Mouse (Mus musculus) common myeloid progenitor, adult 5-6 weeks (primary cell): ENCODE results near the gene Amer2. TPM values are rescaled to one million over a fixed set of nuclear protein-coding genes. Genes with fewer than 3 reads are reported as not detected.
"Not testable (repeated sequence)": the region's sequence is repeated elsewhere in the genome, so short reads cannot be mapped to it uniquely, and the experiment has no call there.

Experiments used
- ATAC-seq: replicated peaks from 2 replicates; pipeline ENCODE4 v1.8.0; 2016; ENCODE audit warnings: low read depth, mild to moderate bottlenecking, moderate TSS enrichment, inconsistent platforms; ENCODE audit not compliant: poor library complexity, severe bottlenecking
- total RNA-seq: library from RNA; stranded (forward); fragments of 200-1000, 187-1606 nt; gene quantifications from 2 replicates; pipeline ENCODE4 v1.2.3, GENCODE M21; 2017

Amer2 gene
- total RNA-seq, result under 0.01 and 0.05 TPM in 2 replicates

- ATAC-seq, result no peak
These were observed at the start of gene Amer2 for GRCm38 (mm10) chr14:60372821-60373309. TSS of gene Amer2 (plus strand) at chr14:60373259.

- ATAC-seq, result not testable (repeated sequence)
These were observed 33.1 kb upstream of the Amer2 start for GRCm38 (mm10) chr14:60340001-60340400.

- ATAC-seq, result no peak
These were observed 32.5 kb upstream of the Amer2 start for GRCm38 (mm10) chr14:60340570-60340969.

GRCm38 (mm10) chr14:60345326-60345876, 27.7 kb upstream of the Amer2 start:
- 0 out of 2 replicates have a peak, but pooled peaks have one; percentile 56 for ATAC-seq

- no peak for ATAC-seq
These were observed 14.7 kb upstream of the Amer2 start for GRCm38 (mm10) chr14:60358347-60358746.

GRCm38 (mm10) chr14:60361380-60362212, 11.5 kb upstream of the Amer2 start:
- ATAC-seq, result no peak

- ATAC-seq, result no peak
These were observed 6.3 kb upstream of the Amer2 start for GRCm38 (mm10) chr14:60366729-60367128.

GRCm38 (mm10) chr14:60368769-60369666, 4.0 kb upstream of the Amer2 start:
- no peak for ATAC-seq

- no peak for ATAC-seq
These were observed 3.3 kb upstream of the Amer2 start for GRCm38 (mm10) chr14:60369667-60370315.

- no peak for ATAC-seq
These were observed 4.0 kb downstream of the Amer2 start for GRCm38 (mm10) chr14:60377107-60377506.

GRCm38 (mm10) chr14:60377546-60377945, 4.5 kb downstream of the Amer2 start:
- ATAC-seq, result no peak

GRCm38 (mm10) chr14:60378057-60378565, 5.1 kb downstream of the Amer2 start:
- peak; percentile 68 for ATAC-seq

GRCm38 (mm10) chr14:60378566-60379322, 5.7 kb downstream of the Amer2 start:
- ATAC-seq, result peak; percentile 34

GRCm38 (mm10) chr14:60379323-60379957, 6.4 kb downstream of the Amer2 start:
- no peak for ATAC-seq

GRCm38 (mm10) chr14:60379958-60380330, 6.9 kb downstream of the Amer2 start:
- no peak for ATAC-seq

GRCm38 (mm10) chr14:60381671-60382070, 8.6 kb downstream of the Amer2 start:
- ATAC-seq, result no peak

GRCm38 (mm10) chr14:60383816-60384215, 10.8 kb downstream of the Amer2 start:
- ATAC-seq, result no peak

GRCm38 (mm10) chr14:60384269-60384668, 11.2 kb downstream of the Amer2 start:
- ATAC-seq, result no peak
